Mouse (Mus musculus): ENCODE measurements around the gene Slc46a3.
"Not testable (repeated sequence)": the region's sequence is repeated elsewhere in the genome, so short reads cannot be mapped to it uniquely, and the experiment has no call there.

The Slc46a3 gene

GRCm38 (mm10) chr5:147894455-147895076 lies at the start of gene Slc46a3:
TSS of gene Slc46a3 (minus strand) at chr5:147894815.
- peak; percentile 87 for DNase-seq (ENCODE audit: low read depth, low spot score)

- DNase-seq (ENCODE audit: low read depth, low spot score) = no peak
Observed at GRCm38 (mm10) chr5:147939226-147939625, 44.6 kb upstream of the Slc46a3 start.

- DNase-seq (ENCODE audit: low read depth, low spot score) = no peak
Observed at GRCm38 (mm10) chr5:147935096-147935495, 40.5 kb upstream of the Slc46a3 start.

GRCm38 (mm10) chr5:147928668-147929497 lies 34.3 kb upstream of the Slc46a3 start:
- no peak for DNase-seq (ENCODE audit: low read depth, low spot score)

GRCm38 (mm10) chr5:147925935-147926604 lies 31.5 kb upstream of the Slc46a3 start:
- DNase-seq (ENCODE audit: low read depth, low spot score) = no peak

- no peak for DNase-seq (ENCODE audit: low read depth, low spot score)
Observed at GRCm38 (mm10) chr5:147924621-147925020, 30.0 kb upstream of the Slc46a3 start.

GRCm38 (mm10) chr5:147918044-147918846 lies 23.6 kb upstream of the Slc46a3 start:
- no peak for DNase-seq (ENCODE audit: low read depth, low spot score)

- DNase-seq (ENCODE audit: low read depth, low spot score) = no peak
Observed at GRCm38 (mm10) chr5:147916171-147916570, 21.6 kb upstream of the Slc46a3 start.

- no peak for DNase-seq (ENCODE audit: low read depth, low spot score)
Observed at GRCm38 (mm10) chr5:147915038-147915566, 20.5 kb upstream of the Slc46a3 start.

- no peak for DNase-seq (ENCODE audit: low read depth, low spot score)
Observed at GRCm38 (mm10) chr5:147913241-147913842, 18.7 kb upstream of the Slc46a3 start.

- no peak for DNase-seq (ENCODE audit: low read depth, low spot score)
Observed at GRCm38 (mm10) chr5:147911744-147912143, 17.1 kb upstream of the Slc46a3 start.

- no peak for DNase-seq (ENCODE audit: low read depth, low spot score)
Observed at GRCm38 (mm10) chr5:147910807-147911509, 16.3 kb upstream of the Slc46a3 start.

GRCm38 (mm10) chr5:147907851-147908250 lies 13.2 kb upstream of the Slc46a3 start:
- DNase-seq (ENCODE audit: low read depth, low spot score) = no peak

- DNase-seq (ENCODE audit: low read depth, low spot score) = no peak
Observed at GRCm38 (mm10) chr5:147907144-147907543, 12.5 kb upstream of the Slc46a3 start.

GRCm38 (mm10) chr5:147903166-147903565 lies 8.6 kb upstream of the Slc46a3 start:
- DNase-seq (ENCODE audit: low read depth, low spot score) = no peak

- DNase-seq (ENCODE audit: low read depth, low spot score) = no peak
Observed at GRCm38 (mm10) chr5:147902008-147902757, 7.6 kb upstream of the Slc46a3 start.

GRCm38 (mm10) chr5:147898968-147899549 lies 4.4 kb upstream of the Slc46a3 start:
- no peak for DNase-seq (ENCODE audit: low read depth, low spot score)

- no peak for DNase-seq (ENCODE audit: low read depth, low spot score)
Observed at GRCm38 (mm10) chr5:147898254-147898653, 3.6 kb upstream of the Slc46a3 start.

- DNase-seq (ENCODE audit: low read depth, low spot score) = not testable (repeated sequence)
Observed at GRCm38 (mm10) chr5:147896501-147896900, 1.9 kb upstream of the Slc46a3 start.
